Mouse (Mus musculus): Measurements from ENCODE around the gene Afg1l. TPM values are rescaled to one million over a fixed set of nuclear protein-coding genes. Genes with fewer than 3 reads are reported as not detected.

Afg1l gene
- polyA plus RNA-seq (2012; rRNA removed), result 5.0 and 7.7 TPM in 2 replicates

GRCm38 (mm10) chr10:42478341-42478720 is at the start of gene Afg1l:
Gene Afg1l, minus strand, starts transcription at chr10:42478565.
- peaks cover 4% of the 10 kb centered on the region for H3K4me1 ChIP-seq (ENCODE audit: control insufficient read depth, insufficient read depth, low read length)
- WGBS, result under 1% methylated on average over 29 of the region's 29 CpGs
- DNase-seq, result peak; percentile 96
- TF ChIP-seq CTCF (IDR thresholded peaks at IDR 0.05; ENCODE audit: insufficient read depth, low read length) (no peak), POLR2A (IDR thresholded peaks at IDR 0.05; ENCODE audit: borderline replicate concordance, extremely low read depth, low read depth, low read length) (peak; percentile 89; the same call in 1 of the 2 replicates)
- peak within 1 kb of the TSS; percentile 71 for H3K4me3 ChIP-seq (replicated peaks; ENCODE audit: extremely low read depth, low read depth, low read length)

DNA sequence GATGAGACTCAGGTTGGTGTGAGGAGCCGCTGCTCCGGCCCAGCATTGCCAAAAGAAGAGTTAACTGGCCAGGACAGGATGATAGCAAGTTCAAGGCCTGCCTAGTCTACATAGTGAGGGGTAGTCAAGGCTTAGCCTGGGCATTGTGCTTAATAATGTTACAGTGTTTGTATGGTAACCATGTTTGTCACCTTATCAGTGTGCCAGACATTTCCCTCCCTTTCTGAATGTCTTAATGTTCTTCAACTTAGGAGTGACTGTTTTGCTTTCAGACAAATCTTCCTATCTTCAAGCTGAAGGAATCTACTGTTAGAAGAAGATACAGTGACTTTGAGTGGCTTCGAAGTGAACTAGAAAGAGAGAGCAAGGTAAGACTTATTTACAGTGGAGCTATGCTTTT is 47.3 kb upstream of the Afg1l start:
- DNase-seq, result no peak
- no peak for TF ChIP-seq POLR2A (IDR thresholded peaks at IDR 0.05; ENCODE audit: borderline replicate concordance, extremely low read depth, low read depth, low read length)
- no peak for TF ChIP-seq CTCF (IDR thresholded peaks at IDR 0.05; ENCODE audit: insufficient read depth, low read length)
- Histone ChIP-seq H3K4me3 (replicated peaks; ENCODE audit: extremely low read depth, low read depth, low read length) (no peak overlapping the region), H3K4me1 (ENCODE audit: control insufficient read depth, insufficient read depth, low read length) (peaks cover 5% of the 10 kb centered on the region; the same call in 1 of the 2 replicates)
- 95% methylated on average over 3 of the region's 3 CpGs for WGBS

GRCm38 (mm10) chr10:42523556-42524162 is 45.3 kb upstream of the Afg1l start:
- peaks cover 8% of the 10 kb centered on the region for H3K4me1 ChIP-seq (ENCODE audit: control insufficient read depth, insufficient read depth, low read length)
- WGBS, result 66% methylated on average over 11 of the region's 11 CpGs
- TF ChIP-seq CTCF (IDR thresholded peaks at IDR 0.05; ENCODE audit: insufficient read depth, low read length), result no peak
- H3K4me3 ChIP-seq (replicated peaks; ENCODE audit: extremely low read depth, low read depth, low read length), result no peak overlapping the region
- no peak for DNase-seq

- no peak for DNase-seq
- H3K4me3 ChIP-seq (replicated peaks; ENCODE audit: extremely low read depth, low read depth, low read length), result no peak overlapping the region
- H3K4me1 ChIP-seq (ENCODE audit: control insufficient read depth, insufficient read depth, low read length), result peaks cover 8% of the 10 kb centered on the region
- TF ChIP-seq POLR2A (IDR thresholded peaks at IDR 0.05; ENCODE audit: borderline replicate concordance, extremely low read depth, low read depth, low read length) (no peak), CTCF (IDR thresholded peaks at IDR 0.05; ENCODE audit: insufficient read depth, low read length) (no peak)
- 22% methylated on average over 2 of the region's 2 CpGs for WGBS
Observed at GRCm38 (mm10) chr10:42522912-42523311, 44.5 kb upstream of the Afg1l start.

- TF ChIP-seq CTCF (IDR thresholded peaks at IDR 0.05; ENCODE audit: insufficient read depth, low read length), result no peak
- TF ChIP-seq POLR2A (IDR thresholded peaks at IDR 0.05; ENCODE audit: borderline replicate concordance, extremely low read depth, low read depth, low read length), result no peak
- Histone ChIP-seq H3K4me3 (replicated peaks; ENCODE audit: extremely low read depth, low read depth, low read length) (no peak overlapping the region), H3K4me1 (ENCODE audit: control insufficient read depth, insufficient read depth, low read length) (peaks cover 8% of the 10 kb centered on the region)
- no peak for DNase-seq
- 40% methylated on average over 5 of the region's 5 CpGs for WGBS
Observed at GRCm38 (mm10) chr10:42521315-42521981, 43.1 kb upstream of the Afg1l start.

DNA sequence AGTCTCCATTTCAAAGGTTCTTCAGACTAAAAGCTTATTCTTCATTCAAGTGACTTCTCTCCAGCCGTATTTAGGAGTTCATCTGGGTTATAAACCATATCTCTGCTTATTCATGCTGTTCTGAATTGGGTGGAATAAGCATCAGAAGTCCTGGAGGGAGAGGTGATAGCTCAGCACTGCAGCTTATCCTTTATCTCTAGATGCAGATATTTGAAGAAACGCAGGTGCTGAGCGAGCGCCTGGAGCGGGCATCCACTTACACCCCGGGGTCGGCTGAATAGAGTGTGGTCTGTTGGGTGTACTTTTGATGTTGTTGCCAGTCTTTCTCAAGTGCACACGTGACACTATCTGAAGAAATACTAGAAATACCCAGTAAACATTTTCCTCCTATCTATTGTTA is 40.0 kb upstream of the Afg1l start:
- H3K4me1 ChIP-seq (ENCODE audit: control insufficient read depth, insufficient read depth, low read length), result peaks cover 8% of the 10 kb centered on the region
- DNase-seq, result no peak
- H3K4me3 ChIP-seq (replicated peaks; ENCODE audit: extremely low read depth, low read depth, low read length), result no peak overlapping the region
- WGBS, result 68% methylated on average over 8 of the region's 8 CpGs
- TF ChIP-seq CTCF (IDR thresholded peaks at IDR 0.05; ENCODE audit: insufficient read depth, low read length), result no peak
- no peak for TF ChIP-seq POLR2A (IDR thresholded peaks at IDR 0.05; ENCODE audit: borderline replicate concordance, extremely low read depth, low read depth, low read length)

DNA sequence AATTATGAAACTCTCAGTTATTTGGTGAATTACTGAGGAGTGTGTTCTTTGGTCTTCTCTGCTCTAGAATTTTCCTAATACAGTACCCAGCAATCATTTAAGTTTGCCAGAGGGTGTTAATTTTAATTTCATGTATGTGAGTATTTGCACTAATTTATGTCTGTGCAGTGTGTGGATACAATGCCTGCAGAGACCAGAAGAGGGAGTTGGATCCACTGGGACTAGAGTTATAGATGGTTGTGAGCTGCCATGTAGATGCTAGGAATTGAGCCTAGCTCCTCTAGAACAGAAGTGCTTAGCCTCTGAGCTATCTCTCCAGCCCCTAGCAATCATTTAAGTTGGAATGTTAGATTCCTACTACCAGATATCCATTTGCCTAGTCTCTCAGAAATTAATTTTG is 35.8 kb upstream of the Afg1l start:
- TF ChIP-seq POLR2A (IDR thresholded peaks at IDR 0.05; ENCODE audit: borderline replicate concordance, extremely low read depth, low read depth, low read length) (no peak), CTCF (IDR thresholded peaks at IDR 0.05; ENCODE audit: insufficient read depth, low read length) (no peak)
- Histone ChIP-seq H3K4me1 (ENCODE audit: control insufficient read depth, insufficient read depth, low read length) (peaks cover 2% of the 10 kb centered on the region; the same call in 1 of the 2 replicates), H3K4me3 (replicated peaks; ENCODE audit: extremely low read depth, low read depth, low read length) (no peak overlapping the region)
- no peak for DNase-seq

- WGBS, result 77% methylated on average over 6 of the region's 6 CpGs
- no peak for DNase-seq
- no peak overlapping the region for H3K4me3 ChIP-seq (replicated peaks; ENCODE audit: extremely low read depth, low read depth, low read length)
- no peak for TF ChIP-seq POLR2A (IDR thresholded peaks at IDR 0.05; ENCODE audit: borderline replicate concordance, extremely low read depth, low read depth, low read length)
- no peak for TF ChIP-seq CTCF (IDR thresholded peaks at IDR 0.05; ENCODE audit: insufficient read depth, low read length)
- H3K4me1 ChIP-seq (ENCODE audit: control insufficient read depth, insufficient read depth, low read length), result peaks cover 8% of the 10 kb centered on the region; the same call in 1 of the 2 replicates
Observed at GRCm38 (mm10) chr10:42511184-42512135, 33.1 kb upstream of the Afg1l start.

DNA sequence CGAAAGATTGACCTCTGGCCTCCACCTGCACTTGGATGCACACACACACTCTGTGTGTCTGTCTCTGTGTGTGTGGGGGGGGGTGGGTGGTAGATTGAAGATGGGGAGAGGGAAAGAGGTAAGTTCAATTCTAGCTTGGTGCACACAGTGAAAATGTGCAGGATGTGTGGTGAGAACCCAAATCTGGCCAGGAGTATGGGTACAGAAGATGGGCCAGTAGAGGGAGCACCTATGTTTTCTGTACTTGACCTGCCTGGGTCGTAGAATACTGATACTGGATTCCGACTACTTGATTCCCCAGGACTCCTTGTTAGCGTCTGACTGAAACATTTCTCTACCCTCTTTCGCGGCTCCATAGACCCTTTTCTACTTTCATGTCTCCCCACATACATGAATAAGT is 31.8 kb upstream of the Afg1l start:
- TF ChIP-seq POLR2A (IDR thresholded peaks at IDR 0.05; ENCODE audit: borderline replicate concordance, extremely low read depth, low read depth, low read length) (no peak), CTCF (IDR thresholded peaks at IDR 0.05; ENCODE audit: insufficient read depth, low read length) (no peak)
- WGBS, result 78% methylated on average over 6 of the region's 6 CpGs
- no peak for DNase-seq
- H3K4me3 ChIP-seq (replicated peaks; ENCODE audit: extremely low read depth, low read depth, low read length), result no peak overlapping the region
- H3K4me1 ChIP-seq (ENCODE audit: control insufficient read depth, insufficient read depth, low read length), result peaks cover 8% of the 10 kb centered on the region; the same call in 1 of the 2 replicates
